Mouse (Mus musculus) midbrain, embryonic 14.5 days (tissue): Measurements from ENCODE around the gene Gabrg3. TPM values are rescaled to one million over a fixed set of nuclear protein-coding genes. Genes with fewer than 3 reads are reported as not detected.

Experiments used
- ATAC-seq: fragments of 200-750 bp; cut with Nextera tagmentation; 2 replicates; pipeline ENCODE4 v1.8.0; 2017; ENCODE audit warnings: moderate number of reproducible peaks, moderate library complexity; ENCODE audit not compliant: low FRiP score, low TSS enrichment
- DNase-seq: peaks from one replicate; pipeline ENCODE4 v3.0.0-alpha.2; 2015
- H3K27ac ChIP-seq: fragments of 300-500 bp; sonication (generic); replicated peaks from 2 replicates; pipeline ENCODE4 v1.5.1; 2014; ENCODE audit warnings: mild to moderate bottlenecking, low read depth, low read length, moderate library complexity
- H3K27me3 ChIP-seq: fragments of 300-500 bp; sonication (generic); 2 replicates; pipeline ENCODE4 v1.6.1; 2014; ENCODE audit warnings: low read length, control low read depth, mixed read lengths; ENCODE audit not compliant: control insufficient read depth, insufficient read depth
- H3K36me3 ChIP-seq: fragments of 300-500 bp; sonication (generic); 2 replicates; pipeline ENCODE4 v1.6.1; 2014; ENCODE audit warnings: low read length, control low read depth; ENCODE audit not compliant: control insufficient read depth, insufficient read depth
- H3K4me1 ChIP-seq: fragments of 300-500 bp; sonication (generic); 2 replicates; pipeline ENCODE4 v1.6.1; 2014; ENCODE audit warnings: mild to moderate bottlenecking, antibody characterized with exemption, low read length, control low read depth; ENCODE audit not compliant: control insufficient read depth, insufficient read depth
- H3K4me2 ChIP-seq: fragments of 300-500 bp; sonication (generic); 2 replicates; pipeline ENCODE4 v1.6.1; 2014; ENCODE audit warnings: mild to moderate bottlenecking, low read length, moderate library complexity
- H3K4me3 ChIP-seq: fragments of 300-500 bp; sonication (generic); replicated peaks from 2 replicates; pipeline ENCODE4 v1.5.1; 2014; ENCODE audit warnings: low read depth, low read length
- H3K9ac ChIP-seq: fragments of 300-500 bp; sonication (generic); replicated peaks from 2 replicates; pipeline ENCODE4 v1.6.1; 2014; ENCODE audit warnings: mild to moderate bottlenecking, low read length, moderate library complexity
- H3K9me3 ChIP-seq: fragments of 300-500 bp; sonication (generic); 2 replicates; pipeline ENCODE4 v1.6.1; 2016; ENCODE audit warnings: low read length, control low read depth, mixed read lengths; ENCODE audit not compliant: control insufficient read depth
- WGBS: fragments of 180-500 bp; shearing (Covaris S2); extraction: QIAGEN DNeasy Blood & Tissue Kit; methylation state at CpG from one replicate; pipeline ENCODE4 v1.1.7; 2014; 5-methylcytosine and 5-hydroxymethylcytosine counted together
- polyA plus RNA-seq: library from polyadenylated mRNA; unstranded; fragments of >200 nt; fragmentation: Nextera tagmentation; extraction: Ambion mirVana; gene quantifications from 2 replicates; pipeline ENCODE4 v1.2.1, GENCODE M21; 2014

The Gabrg3 gene
- polyA plus RNA-seq, 1 experiment from 2014 or later, result 4.6 TPM

DNA sequence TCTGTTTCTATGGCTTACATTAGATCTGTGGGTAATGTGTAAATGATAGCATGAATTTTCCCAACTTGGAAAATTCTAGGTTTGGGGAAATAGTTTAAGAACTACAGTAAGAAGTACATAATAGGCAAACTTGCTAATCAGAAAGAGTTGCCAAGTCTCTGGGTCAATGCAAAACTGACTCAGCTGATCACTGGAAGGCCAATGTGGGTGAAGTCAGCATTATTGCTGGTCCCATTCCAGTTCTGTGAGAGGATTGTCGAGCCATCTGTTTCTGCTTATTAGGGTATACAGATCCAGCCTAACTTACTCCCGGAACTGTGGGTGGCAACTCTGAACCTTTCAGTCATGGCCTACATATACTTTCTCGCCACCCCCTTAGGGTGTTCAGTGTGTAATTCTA lies 55.8 kb downstream of the Gabrg3 start:
- WGBS, result 90% methylated on average over 3 of the region's 3 CpGs
- Histone ChIP-seq H3K9ac (no peak overlapping the region), H3K4me3 (no peak overlapping the region), H3K4me2 (no peak overlapping the region), H3K27me3 (no peaks in the 10 kb centered on the region), H3K4me1 (no peaks in the 10 kb centered on the region), H3K27ac (no peak overlapping the region), H3K9me3 (no peaks in the 10 kb centered on the region), H3K36me3 (no peaks in the 10 kb centered on the region)
- no peak for ATAC-seq
- DNase-seq, result no peak

DNA sequence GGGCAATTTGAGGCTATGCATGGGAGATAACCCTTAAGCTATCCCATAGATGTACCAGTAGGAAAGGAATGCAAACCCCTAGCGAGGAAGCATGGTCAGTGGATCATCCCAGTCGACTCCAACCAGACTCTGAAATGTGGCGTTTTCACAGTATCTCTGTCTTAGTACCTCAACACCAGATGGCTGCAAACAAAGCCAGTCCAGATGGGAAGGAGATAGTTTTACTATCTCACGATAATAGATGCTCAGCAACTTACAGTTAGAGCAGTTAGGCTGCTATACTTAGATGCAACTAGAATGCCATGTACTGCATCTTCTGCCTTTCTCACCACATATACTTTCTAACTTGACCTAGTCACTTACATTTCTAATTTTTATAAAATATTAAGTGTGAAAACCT lies 56.7 kb downstream of the Gabrg3 start:
- ATAC-seq (no peak), DNase-seq (no peak)

DNA sequence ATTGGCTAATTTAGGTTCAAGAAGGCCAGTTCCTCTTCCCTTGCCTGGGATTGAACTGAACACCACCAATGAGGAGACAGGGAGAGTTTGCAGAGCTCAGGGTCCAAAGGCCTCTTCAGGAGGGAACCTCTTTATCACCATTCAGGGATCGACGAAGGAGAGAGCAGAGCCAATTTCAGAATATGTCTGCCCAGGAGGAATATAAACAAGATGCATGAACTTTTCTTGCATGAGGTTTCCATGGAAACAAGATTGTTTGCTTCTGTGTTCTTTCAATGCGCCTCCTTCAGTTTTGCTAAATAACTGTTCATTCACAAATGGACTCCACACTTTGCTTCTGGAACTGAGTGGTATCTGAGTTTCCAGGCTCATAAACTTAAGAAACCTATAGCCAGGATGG lies 62.5 kb downstream of the Gabrg3 start:
- ATAC-seq (no peak), DNase-seq (peak; percentile 28)
- no peak overlapping the region for H3K9ac ChIP-seq
- H3K27me3 ChIP-seq, result no peaks in the 10 kb centered on the region
- H3K4me1 ChIP-seq, result no peaks in the 10 kb centered on the region
- no peak overlapping the region for H3K27ac ChIP-seq
- H3K36me3 ChIP-seq, result no peaks in the 10 kb centered on the region
- no peak overlapping the region for H3K4me2 ChIP-seq
- H3K9me3 ChIP-seq, result no peaks in the 10 kb centered on the region
- WGBS, result 64% methylated on average over 3 of the region's 3 CpGs
- no peak overlapping the region for H3K4me3 ChIP-seq

More for the DNA sequence above, 56.7 kb downstream of the Gabrg3 start:
- WGBS, result 90% methylated on average over 4 of the region's 4 CpGs
- H3K4me1 ChIP-seq, result no peaks in the 10 kb centered on the region
- H3K27ac ChIP-seq, result no peak overlapping the region
- no peaks in the 10 kb centered on the region for H3K27me3 ChIP-seq
- H3K4me3 ChIP-seq, result no peak overlapping the region
- H3K36me3 ChIP-seq, result no peaks in the 10 kb centered on the region
- no peaks in the 10 kb centered on the region for H3K9me3 ChIP-seq
- no peak overlapping the region for H3K9ac ChIP-seq
- H3K4me2 ChIP-seq, result no peak overlapping the region

DNA sequence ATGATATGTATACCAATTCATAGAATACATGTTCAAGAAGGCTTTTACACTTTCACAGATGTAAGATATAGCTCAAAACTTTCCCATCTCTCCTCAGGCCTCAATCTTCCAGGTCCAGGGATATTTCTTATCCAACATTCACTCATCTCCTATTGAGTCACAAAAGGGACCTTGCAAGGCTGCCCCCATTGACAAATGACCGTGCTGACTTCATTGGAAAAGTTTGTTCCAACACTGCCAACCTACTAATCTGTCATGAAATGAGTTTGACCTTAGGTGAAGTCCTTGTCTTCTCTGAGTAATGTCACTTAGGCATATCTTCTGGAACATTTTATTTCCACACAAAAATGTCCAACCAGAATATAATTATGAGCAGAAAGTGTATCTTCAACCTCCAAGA lies 64.9 kb downstream of the Gabrg3 start:
- Histone ChIP-seq H3K36me3 (no peaks in the 10 kb centered on the region), H3K9me3 (no peaks in the 10 kb centered on the region), H3K27ac (no peak overlapping the region), H3K4me2 (no peak overlapping the region), H3K27me3 (no peaks in the 10 kb centered on the region), H3K4me1 (no peaks in the 10 kb centered on the region), H3K9ac (no peak overlapping the region), H3K4me3 (no peak overlapping the region)
- WGBS, result 80% methylated on average over 1 of the region's 1 CpGs
- ATAC-seq (no peak), DNase-seq (no peak)

- Histone ChIP-seq H3K27ac (no peak overlapping the region), H3K27me3 (no peaks in the 10 kb centered on the region), H3K9me3 (no peaks in the 10 kb centered on the region), H3K9ac (no peak overlapping the region), H3K4me3 (no peak overlapping the region), H3K4me1 (no peaks in the 10 kb centered on the region), H3K4me2 (no peak overlapping the region), H3K36me3 (no peaks in the 10 kb centered on the region)
- WGBS, result 83% methylated on average over 1 of the region's 1 CpGs
- ATAC-seq (no peak), DNase-seq (no peak)
Measured at GRCm38 (mm10) chr7:57314971-57315370, 72.0 kb downstream of the Gabrg3 start.

DNA sequence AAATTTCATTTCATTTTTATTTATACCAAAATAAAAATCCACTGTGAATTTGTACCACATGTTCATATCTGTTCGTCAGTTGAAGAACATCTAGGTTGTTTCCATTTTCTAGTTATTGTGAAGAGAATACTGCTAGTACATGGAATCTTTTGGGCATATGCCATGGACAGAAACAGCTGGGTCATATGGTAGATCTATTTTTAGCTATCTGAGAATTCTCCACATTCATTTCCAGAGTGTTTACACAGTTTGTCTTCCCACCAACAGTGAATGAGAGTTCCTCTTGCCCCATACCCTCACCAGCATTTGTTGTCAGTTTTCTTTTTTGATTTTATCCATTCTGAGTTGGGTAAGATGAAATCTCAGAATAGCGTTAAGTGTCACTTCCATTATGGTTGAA lies 75.0 kb downstream of the Gabrg3 start:
- Histone ChIP-seq H3K9me3 (no peaks in the 10 kb centered on the region), H3K27me3 (no peaks in the 10 kb centered on the region), H3K36me3 (no peaks in the 10 kb centered on the region), H3K9ac (no peak overlapping the region), H3K4me2 (no peak overlapping the region), H3K27ac (no peak overlapping the region), H3K4me3 (no peak overlapping the region), H3K4me1 (no peaks in the 10 kb centered on the region)
- DNase-seq (no peak), ATAC-seq (no peak)
- 91% methylated on average over 2 of the region's 2 CpGs for WGBS

DNA sequence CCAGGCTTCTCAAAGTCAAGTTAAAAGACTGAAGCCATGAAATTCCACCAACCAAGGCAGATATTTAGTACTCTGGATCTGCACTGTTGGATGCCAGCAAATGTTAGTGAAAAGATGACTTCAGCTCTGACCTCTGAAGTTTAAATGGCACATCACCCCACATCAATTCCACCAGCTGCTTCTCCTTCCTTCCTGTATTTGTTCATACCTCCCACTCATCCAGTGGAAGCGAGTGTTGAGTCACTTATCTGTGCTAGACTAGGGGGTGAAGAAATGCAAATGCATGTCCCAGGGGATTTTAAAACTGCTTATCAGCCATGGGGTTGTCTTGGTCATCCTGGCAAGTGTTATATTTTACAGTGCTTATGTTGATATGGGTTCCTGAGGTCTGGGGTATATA lies 79.7 kb downstream of the Gabrg3 start:
- H3K36me3 ChIP-seq, result no peaks in the 10 kb centered on the region
- no peak; the same call in 1 of the 2 replicates for ATAC-seq
- 85% methylated on average over 1 of the region's 1 CpGs for WGBS

DNA sequence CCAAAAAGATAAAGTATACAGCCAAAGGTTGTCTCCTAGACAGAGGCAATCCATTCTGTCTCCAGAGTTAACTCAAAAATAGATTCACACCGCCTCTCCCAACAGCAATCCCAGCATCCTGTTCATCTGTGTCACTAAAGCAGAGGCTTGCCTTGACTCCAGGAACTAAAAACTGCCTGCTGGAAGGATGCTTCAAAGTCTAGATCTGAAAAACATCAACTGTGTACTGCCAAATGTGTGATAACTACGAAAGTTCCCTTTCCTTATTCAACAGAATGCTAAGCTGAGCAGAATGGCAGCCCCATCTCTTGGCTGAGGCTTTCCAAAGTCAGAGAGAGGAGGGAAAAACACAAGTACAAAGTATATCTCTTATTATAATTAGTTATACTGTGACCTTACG lies 90.3 kb downstream of the Gabrg3 start:
- Histone ChIP-seq H3K4me1 (no peaks in the 10 kb centered on the region), H3K27ac (no peak overlapping the region), H3K9ac (no peak overlapping the region), H3K9me3 (no peaks in the 10 kb centered on the region), H3K36me3 (no peaks in the 10 kb centered on the region), H3K4me3 (no peak overlapping the region), H3K27me3 (no peaks in the 10 kb centered on the region), H3K4me2 (no peak overlapping the region)
- WGBS, result 85% methylated on average over 3 of the region's 3 CpGs
- DNase-seq (no peak), ATAC-seq (no peak)

More for the DNA sequence above, 79.7 kb downstream of the Gabrg3 start:
- Histone ChIP-seq H3K4me3 (no peak overlapping the region), H3K27me3 (no peaks in the 10 kb centered on the region), H3K4me2 (no peak overlapping the region), H3K9ac (no peak overlapping the region), H3K27ac (no peak overlapping the region), H3K4me1 (no peaks in the 10 kb centered on the region), H3K9me3 (no peaks in the 10 kb centered on the region)
- no peak for DNase-seq

DNA sequence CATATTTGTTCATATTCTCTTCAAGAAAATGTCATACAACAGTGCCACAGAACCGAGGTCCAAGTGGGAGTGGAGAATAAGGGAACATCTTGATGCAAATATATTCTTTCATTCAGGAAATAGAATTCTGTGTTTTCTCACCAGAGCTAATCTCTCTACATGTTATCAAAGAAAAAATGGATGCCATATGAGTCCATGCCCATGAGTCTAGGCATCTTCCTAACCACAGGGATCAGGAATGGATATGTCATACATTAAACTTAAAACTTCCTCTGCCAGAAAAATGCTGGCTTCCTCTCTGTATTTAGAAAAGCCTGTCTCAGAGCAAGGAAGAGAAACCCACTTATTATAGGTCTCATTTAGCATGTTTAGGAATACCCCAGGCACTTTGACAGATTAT lies 92.9 kb downstream of the Gabrg3 start:
- Histone ChIP-seq H3K4me2 (no peak overlapping the region), H3K27ac (no peak overlapping the region), H3K27me3 (no peaks in the 10 kb centered on the region), H3K9me3 (no peaks in the 10 kb centered on the region), H3K9ac (no peak overlapping the region), H3K36me3 (no peaks in the 10 kb centered on the region), H3K4me3 (no peak overlapping the region), H3K4me1 (no peaks in the 10 kb centered on the region)
- ATAC-seq (no peak), DNase-seq (no peak)
- 82% methylated on average over 1 of the region's 1 CpGs for WGBS
